Mouse (Mus musculus) liver, embryonic 16.5 days (tissue): Measurements from ENCODE around the gene Arhgap30. TPM values are rescaled to one million over a fixed set of nuclear protein-coding genes. Genes with fewer than 3 reads are reported as not detected.

Experiments
- ATAC-seq: fragments of 200-750 bp; cut with Nextera tagmentation; 2 replicates; pipeline ENCODE4 v1.8.0; 2017; ENCODE audit warnings: low read depth, mild to moderate bottlenecking, moderate number of reproducible peaks, moderate library complexity
- H3K27ac ChIP-seq: fragments of 300-500 bp; sonication (generic); 2 replicates; pipeline ENCODE4 v1.5.1; 2014; ENCODE audit warnings: mild to moderate bottlenecking, low read length
- H3K27me3 ChIP-seq: fragments of 300-500 bp; sonication (generic); 2 replicates; pipeline ENCODE4 v1.6.1; 2014; ENCODE audit warnings: low read depth, low read length, mixed read lengths; ENCODE audit not compliant: control insufficient read depth, insufficient read depth
- H3K36me3 ChIP-seq: fragments of 300-500 bp; sonication (generic); 2 replicates; pipeline ENCODE4 v1.6.1; 2014; ENCODE audit warnings: mild to moderate bottlenecking; ENCODE audit not compliant: control insufficient read depth, insufficient read depth
- H3K4me1 ChIP-seq: fragments of 300-500 bp; sonication (generic); 2 replicates; pipeline ENCODE4 v1.6.1; 2014; ENCODE audit warnings: low read depth, low read length, mixed read lengths; ENCODE audit not compliant: control insufficient read depth
- H3K4me2 ChIP-seq: fragments of 300-500 bp; sonication (generic); 2 replicates; pipeline ENCODE4 v1.6.1; 2014; ENCODE audit warnings: low read depth, low read length, mixed read lengths
- H3K4me3 ChIP-seq: fragments of 300-500 bp; sonication (generic); 2 replicates; pipeline ENCODE4 v1.5.1; 2014; ENCODE audit warnings: low read depth, mild to moderate bottlenecking, low read length
- H3K9ac ChIP-seq: fragments of 300-500 bp; sonication (generic); 2 replicates; pipeline ENCODE4 v1.6.1; 2014; ENCODE audit warnings: low read depth, low read length
- H3K9me3 ChIP-seq: fragments of 300-500 bp; sonication (generic); replicated peaks from 2 replicates; pipeline ENCODE4 v1.6.1; 2016; ENCODE audit warnings: low read length; ENCODE audit not compliant: control insufficient read depth
- WGBS: fragments of 180-500 bp; shearing (Covaris S2); extraction: QIAGEN DNeasy Blood & Tissue Kit; methylation state at CpG from one replicate; pipeline ENCODE4 v1.1.7; 2014; ENCODE audit not compliant: insufficient replicate concordance; 5-methylcytosine and 5-hydroxymethylcytosine counted together
- polyA plus RNA-seq: library from polyadenylated mRNA; unstranded; fragments of >200 nt; fragmentation: Nextera tagmentation; extraction: Ambion mirVana; gene quantifications from 2 replicates; pipeline ENCODE4 v1.2.1, GENCODE M21; 2015

The Arhgap30 gene
- polyA plus RNA-seq, 1 experiment from 2014 or later, result 5.8 TPM

- no peak for ATAC-seq
- WGBS, result 43% methylated on average over 7 of the region's 7 CpGs
- Histone ChIP-seq H3K4me1 (peaks cover 2% of the 10 kb centered on the region), H3K36me3 (no peaks in the 10 kb centered on the region), H3K4me3 (no peak overlapping the region), H3K27me3 (peaks cover 39% of the 10 kb centered on the region), H3K27ac (no peak overlapping the region), H3K9me3 (no peaks in the 10 kb centered on the region), H3K4me2 (no peak overlapping the region), H3K9ac (no peak overlapping the region)
Measured at GRCm38 (mm10) chr1:171435288-171435814, 46.6 kb downstream of the Arhgap30 start.

GRCm38 (mm10) chr1:171435974-171436373 lies 47.2 kb downstream of the Arhgap30 start:
- no peak for ATAC-seq
- Histone ChIP-seq H3K4me1 (peaks cover 2% of the 10 kb centered on the region), H3K9ac (no peak overlapping the region), H3K27me3 (peaks cover 41% of the 10 kb centered on the region), H3K4me2 (no peak overlapping the region), H3K36me3 (no peaks in the 10 kb centered on the region), H3K9me3 (no peaks in the 10 kb centered on the region), H3K27ac (no peak overlapping the region), H3K4me3 (no peak overlapping the region)
- 52% methylated on average over 1 of the region's 1 CpGs for WGBS

DNA sequence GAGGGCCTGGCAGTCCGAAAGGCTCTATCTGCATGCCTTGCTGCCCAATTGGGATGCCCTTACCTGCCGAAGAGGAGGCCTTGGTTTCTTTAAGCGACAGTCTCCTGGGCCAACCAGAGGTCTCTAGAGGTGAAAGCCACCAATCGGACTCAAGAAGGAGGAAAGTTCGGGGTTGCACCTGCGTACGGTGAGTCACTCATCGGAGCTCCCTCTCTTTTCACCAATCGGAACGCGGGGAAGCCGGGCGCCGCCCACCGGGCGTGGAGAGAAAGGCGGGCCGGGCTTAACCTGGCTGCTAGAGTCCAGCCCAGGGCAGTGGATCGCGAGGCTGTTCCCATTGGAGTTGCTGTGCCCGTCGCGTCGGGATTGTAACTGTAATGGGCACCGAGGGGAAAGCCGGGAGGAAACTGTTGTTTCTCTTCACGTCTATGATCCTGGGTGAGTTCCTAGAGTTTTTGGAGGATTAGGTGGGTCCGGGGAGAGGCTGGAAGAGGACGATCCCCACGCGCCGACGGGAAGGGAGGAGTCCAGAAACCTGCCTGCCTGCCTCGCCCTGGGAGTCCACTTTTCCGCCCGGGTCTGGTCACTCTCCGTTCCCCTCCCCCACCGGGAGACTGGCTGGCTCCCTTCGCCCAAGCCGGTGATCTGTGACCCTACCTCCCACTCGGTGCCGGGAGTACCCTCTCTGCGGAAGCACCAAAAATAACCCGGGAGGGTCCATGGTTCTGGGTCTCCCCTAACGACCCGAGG lies 48.7 kb downstream of the Arhgap30 start, which contains the start of gene F11r:
Gene F11r (plus strand): TSS at position 272 of the 750 bp plus-strand sequence.
- WGBS, result 2% methylated on average over 46 of the region's 46 CpGs
- peak within 1 kb of the TSS; percentile 37 for H3K4me2 ChIP-seq
- no peaks in the 10 kb centered on the region for H3K9me3 ChIP-seq
- peaks cover 13% of the 10 kb centered on the region for H3K4me1 ChIP-seq
- peaks cover 41% of the 10 kb centered on the region for H3K27me3 ChIP-seq
- peak within 1 kb of the TSS; percentile 68 for H3K27ac ChIP-seq
- H3K36me3 ChIP-seq, result no peaks in the 10 kb centered on the region
- peak within 1 kb of the TSS; percentile 51 for H3K4me3 ChIP-seq
- peak; percentile 88 for ATAC-seq
- H3K9ac ChIP-seq, result peak within 1 kb of the TSS; percentile 8

DNA sequence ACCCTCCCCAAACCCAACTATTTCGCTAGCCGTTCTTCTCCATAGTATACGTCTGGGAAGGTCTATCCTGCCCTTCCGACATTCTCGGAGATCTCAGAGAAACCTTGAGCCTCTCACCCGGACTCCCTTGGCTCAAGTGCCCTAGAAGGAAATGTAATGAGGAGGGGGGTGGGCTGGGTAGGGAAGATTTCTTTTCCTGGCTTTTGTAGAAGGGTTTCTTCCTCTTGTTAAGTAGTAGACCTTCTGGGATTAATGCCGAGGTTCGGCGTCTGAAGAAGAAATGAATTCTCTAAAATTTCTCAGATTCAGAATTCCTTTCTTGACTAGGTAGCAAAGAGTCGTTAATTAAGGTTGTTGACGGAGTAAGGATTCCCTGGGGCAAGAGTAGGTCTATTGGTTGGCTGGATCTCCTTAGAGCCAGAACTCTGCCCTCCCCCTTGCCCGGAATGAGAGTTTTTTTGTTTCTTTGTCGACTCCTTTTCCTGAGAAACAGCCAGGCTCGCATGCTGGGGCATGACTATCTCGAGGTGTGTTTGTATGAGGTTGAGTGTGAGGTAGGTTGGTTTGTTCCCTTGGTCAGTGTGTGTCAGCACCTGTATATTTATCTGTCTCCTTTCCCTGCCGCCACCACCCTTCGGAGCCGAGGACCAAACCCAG lies 49.4 kb downstream of the Arhgap30 start:
- Histone ChIP-seq H3K4me1 (peaks cover 13% of the 10 kb centered on the region), H3K4me2 (peak overlapping the region; percentile 37), H3K27ac (peak overlapping the region; percentile 68; the same call in 1 of the 2 replicates), H3K4me3 (peak overlapping the region; percentile 51), H3K9me3 (no peaks in the 10 kb centered on the region), H3K9ac (peak overlapping the region; percentile 8), H3K27me3 (peaks cover 41% of the 10 kb centered on the region), H3K36me3 (no peaks in the 10 kb centered on the region)
- 4% methylated on average over 18 of the region's 18 CpGs for WGBS
- no peak for ATAC-seq

DNA sequence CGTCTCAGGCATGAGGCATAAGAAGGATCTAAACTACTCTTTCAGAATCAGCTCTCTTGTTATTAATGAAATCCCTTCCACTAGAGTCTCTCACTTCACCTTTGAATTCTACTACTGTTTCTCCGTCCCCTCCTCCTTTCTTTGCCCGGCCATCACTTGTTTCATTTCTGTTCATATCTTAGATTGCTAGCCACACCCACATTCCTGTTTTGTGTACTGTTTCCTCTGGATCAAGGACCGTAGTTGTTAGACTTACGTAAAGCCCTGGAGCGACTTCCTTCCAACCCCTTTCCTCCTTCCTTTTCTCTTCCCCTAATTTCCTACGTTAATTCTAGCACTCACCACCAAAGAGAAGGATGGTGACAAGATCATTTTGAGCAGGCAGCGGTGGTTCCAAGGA lies 50.3 kb downstream of the Arhgap30 start:
- H3K4me1 ChIP-seq, result peaks cover 13% of the 10 kb centered on the region
- H3K27ac ChIP-seq, result no peak overlapping the region
- no peak for ATAC-seq
- H3K9ac ChIP-seq, result no peak overlapping the region
- WGBS, result 19% methylated on average over 8 of the region's 8 CpGs
- H3K36me3 ChIP-seq, result no peaks in the 10 kb centered on the region
- peak overlapping the region; percentile 51 for H3K4me3 ChIP-seq
- H3K4me2 ChIP-seq, result peak overlapping the region; percentile 38
- H3K9me3 ChIP-seq, result no peaks in the 10 kb centered on the region; the same call in 1 of the 2 replicates
- peaks cover 41% of the 10 kb centered on the region for H3K27me3 ChIP-seq

GRCm38 (mm10) chr1:171440025-171440725 lies 51.4 kb downstream of the Arhgap30 start:
- H3K27me3 ChIP-seq, result peaks cover 40% of the 10 kb centered on the region
- peak overlapping the region; percentile 41; the same call in 1 of the 2 replicates for H3K27ac ChIP-seq
- H3K9me3 ChIP-seq, result no peaks in the 10 kb centered on the region; the same call in 1 of the 2 replicates
- H3K9ac ChIP-seq, result peak overlapping the region; percentile 18; the same call in 1 of the 2 replicates
- ATAC-seq, result no peak
- H3K36me3 ChIP-seq, result no peaks in the 10 kb centered on the region
- peak overlapping the region; percentile 38 for H3K4me2 ChIP-seq
- H3K4me1 ChIP-seq, result peaks cover 13% of the 10 kb centered on the region
- H3K4me3 ChIP-seq, result peak overlapping the region; percentile 27; the same call in 1 of the 2 replicates
- WGBS, result 15% methylated on average over 8 of the region's 9 CpGs

- H3K27ac ChIP-seq, result peak overlapping the region; percentile 56
- H3K9me3 ChIP-seq, result no peaks in the 10 kb centered on the region; the same call in 1 of the 2 replicates
- 10% methylated on average over 7 of the region's 7 CpGs for WGBS
- H3K4me3 ChIP-seq, result peak overlapping the region; percentile 13
- ATAC-seq, result peak; percentile 31
- peaks cover 13% of the 10 kb centered on the region for H3K4me1 ChIP-seq
- H3K36me3 ChIP-seq, result no peaks in the 10 kb centered on the region
- peaks cover 33% of the 10 kb centered on the region for H3K27me3 ChIP-seq
- H3K4me2 ChIP-seq, result peak overlapping the region; percentile 48
- H3K9ac ChIP-seq, result no peak overlapping the region
Measured at GRCm38 (mm10) chr1:171441466-171442412, 53.0 kb downstream of the Arhgap30 start.

GRCm38 (mm10) chr1:171442413-171442760 lies 53.6 kb downstream of the Arhgap30 start:
- peaks cover 26% of the 10 kb centered on the region for H3K27me3 ChIP-seq
- H3K4me1 ChIP-seq, result peaks cover 13% of the 10 kb centered on the region
- no peaks in the 10 kb centered on the region; the same call in 1 of the 2 replicates for H3K9me3 ChIP-seq
- H3K4me2 ChIP-seq, result peak overlapping the region; percentile 48
- H3K4me3 ChIP-seq, result 0 out of 2 replicates have a peak overlapping the region, but pooled peaks have one; percentile 13
- H3K27ac ChIP-seq, result 0 out of 2 replicates have a peak overlapping the region, but pooled peaks have one; percentile 12
- no peaks in the 10 kb centered on the region for H3K36me3 ChIP-seq
- WGBS, result 17% methylated on average over 8 of the region's 8 CpGs
- H3K9ac ChIP-seq, result no peak overlapping the region
- no peak for ATAC-seq
